Comparison of ENCODE assay signal across 15 mouse cellular contexts in genomic region chr19:12484210-12484609, GRCm38 (mm10). TPM values are rescaled to one million over a fixed set of nuclear protein-coding genes. Genes with fewer than 3 reads are reported as not detected.
DNase-seq lines count a peak whose midpoint lies in the region; ATAC-seq and TF ChIP-seq lines count a peak whose summit lies in the region.
"Had no signal": no experiment of that assay in that cellular context is flagged by ENCODE, and none has a peak within 500 bp of the region (broad histone marks: within the 10 kb centered on the region; RNA-seq: fewer than 3 reads in every experiment).

No protein-coding gene starts in this region.

- TF ChIP-seq CTCF in cortical plate, adult 2 months (IDR thresholded peaks at IDR 0.05; ENCODE audit: extremely low read depth, insufficient read depth, low read length): no peak

- no peak overlapping the region for H3K4me2 ChIP-seq in heart, embryonic 16.5 days (ENCODE audit: low read depth, low read length)
- H3K4me2 ChIP-seq in lung, embryonic 16.5 days (ENCODE audit: low read depth, low read length): no peak overlapping the region
- H3K4me2 ChIP-seq: liver, embryonic 11.5 days had no signal

- H3K36me3 ChIP-seq in heart, embryonic 16.5 days (ENCODE audit: control insufficient read depth, insufficient read depth): no peaks in the 10 kb centered on the region
- H3K36me3 ChIP-seq in heart, embryonic 10.5 days: no peaks in the 10 kb centered on the region
- peaks cover 23% of the 10 kb centered on the region for H3K36me3 ChIP-seq in lung, embryonic 16.5 days (ENCODE audit: control insufficient read depth, insufficient read depth, low read length)

- H3K4me1 ChIP-seq in heart, embryonic 16.5 days (ENCODE audit: control insufficient read depth, insufficient read depth, low read length): peaks cover 18% of the 10 kb centered on the region
- H3K4me1 ChIP-seq in heart, embryonic 10.5 days: peaks cover 16% of the 10 kb centered on the region
- peaks cover 45% of the 10 kb centered on the region for H3K4me1 ChIP-seq in lung, embryonic 16.5 days (replicated peaks; ENCODE audit: control insufficient read depth, insufficient read depth, low read length)
- H3K4me1 ChIP-seq in cortical plate, adult 2 months (ENCODE audit: control insufficient read depth, insufficient read depth, low read length): peaks cover 7% of the 10 kb centered on the region; the same call in 1 of the 2 replicates

- ATAC-seq in heart, embryonic 16.5 days (replicated peaks; ENCODE audit: extremely low read depth, insufficient read depth, low FRiP score): no peak
- ATAC-seq in lung, embryonic 16.5 days (ENCODE audit: low read depth): no peak
- no peak for ATAC-seq in megakaryocyte-erythroid progenitor cell, adult 5-6 weeks (replicated peaks; ENCODE audit: low FRiP score, low TSS enrichment, poor library complexity, severe bottlenecking)
- ATAC-seq: CD4-positive, CD25-positive, alpha-beta regulatory T cell, adult 4 months; midbrain, embryonic 16.5 days had no signal

- TF ChIP-seq POLR2A in cortical plate, adult 2 months (IDR thresholded peaks at IDR 0.05; ENCODE audit: extremely low read depth, insufficient read depth, low read length): no peak

- H3K27ac ChIP-seq in heart, embryonic 16.5 days (ENCODE audit: low read length): 0 out of 2 replicates have a peak overlapping the region, but pooled peaks have one; percentile 8
- no peak overlapping the region for H3K27ac ChIP-seq in heart, embryonic 10.5 days
- peak overlapping the region; percentile 41 for H3K27ac ChIP-seq in lung, embryonic 16.5 days (ENCODE audit: low read length)
- H3K27ac ChIP-seq in cortical plate, adult 2 months (ENCODE audit: insufficient read depth, low read length): peak overlapping the region; percentile 52; the same call in 1 of the 2 replicates

- no peak overlapping the region for H3K4me3 ChIP-seq in heart, embryonic 16.5 days (ENCODE audit: low read length)
- no peak overlapping the region for H3K4me3 ChIP-seq in heart, embryonic 10.5 days
- no peak overlapping the region for H3K4me3 ChIP-seq in lung, embryonic 16.5 days (ENCODE audit: low read length)
- no peak overlapping the region for H3K4me3 ChIP-seq in cortical plate, adult 2 months (ENCODE audit: insufficient read depth, low read length)

- H3K9ac ChIP-seq in heart, embryonic 16.5 days (ENCODE audit: low read length): no peak overlapping the region
- no peak overlapping the region for H3K9ac ChIP-seq in lung, embryonic 16.5 days (ENCODE audit: low read length)

- H3K9me3 ChIP-seq in heart, embryonic 16.5 days (replicated peaks; ENCODE audit: control insufficient read depth, low read length): no peaks in the 10 kb centered on the region
- H3K9me3 ChIP-seq in heart, embryonic 10.5 days: no peaks in the 10 kb centered on the region
- H3K9me3 ChIP-seq in lung, embryonic 16.5 days (ENCODE audit: control insufficient read depth, low read length): no peaks in the 10 kb centered on the region

- 56% methylated on average over 4 of the region's 4 CpGs for WGBS in heart, embryonic 16.5 days
- 69% methylated on average over 4 of the region's 4 CpGs for WGBS in heart, embryonic 10.5 days
- 57% methylated on average over 4 of the region's 4 CpGs for WGBS in lung, embryonic 16.5 days

- DNase-seq in heart, embryonic 10.5 days (ENCODE audit: low spot score): no peak
- DNase-seq in lung, postnatal 36 days: no peak
- peak; percentile 52 to 77 for DNase-seq in kidney, postnatal 36 days
- DNase-seq in layer of hippocampus, postnatal 36 days: no peak
- DNase-seq: cerebellum, postnatal 36 days had no signal

- no peaks in the 10 kb centered on the region for H3K27me3 ChIP-seq in heart, embryonic 16.5 days (ENCODE audit: control insufficient read depth, insufficient read depth, low read length)
- no peaks in the 10 kb centered on the region for H3K27me3 ChIP-seq in heart, embryonic 10.5 days (ENCODE audit: insufficient read depth, poor library complexity, severe bottlenecking)
- no peaks in the 10 kb centered on the region for H3K27me3 ChIP-seq in lung, embryonic 16.5 days (ENCODE audit: control insufficient read depth, insufficient read depth, low read depth, low read length)

RNA-seq across cellular contexts. Expression of gene Dtx4, which starts 17.0 kb away (rescaled TPM):
- 2.6 and 3.2 TPM in 2 replicates for polyA plus RNA-seq in heart, embryonic 16.5 days (2015; fragmentation: Nextera tagmentation; extraction: Ambion mirVana)
- polyA plus RNA-seq in heart, embryonic 10.5 days (2016; fragmentation: Nextera tagmentation; extraction: Ambion mirVana): 0.91 and 2.9 TPM in 2 replicates
- 16.0 and 16.5 TPM in 2 replicates for polyA plus RNA-seq in lung, embryonic 16.5 days (2015; fragmentation: Nextera tagmentation; extraction: Ambion mirVana)
- polyA plus RNA-seq in cortical plate, adult 2 months (2012; rRNA removed): 20.8 and 23.2 TPM in 2 replicates
- total RNA-seq in megakaryocyte-erythroid progenitor cell, adult 5-6 weeks (2014; fragmentation: Nextera tagmentation): 0.77 TPM in 1 of 2 replicates, not detected in the other
- 0.46 TPM in 1 of 2 replicates, not detected in the other for total RNA-seq in megakaryocyte-erythroid progenitor cell, adult 5-6 weeks (2017)
- 10 to 100 TPM; 33.6 to 36.6 TPM for total RNA-seq in layer of hippocampus, postnatal 36 days (2021)

RNA-seq across cellular contexts. Expression of gene Mpeg1, which starts 23.6 kb away (rescaled TPM):
- 0.37 and 0.41 TPM in 2 replicates for polyA plus RNA-seq in heart, embryonic 16.5 days (2015; fragmentation: Nextera tagmentation; extraction: Ambion mirVana)
- 0.05 TPM in 1 of 2 replicates, not detected in the other for polyA plus RNA-seq in heart, embryonic 10.5 days (2016; fragmentation: Nextera tagmentation; extraction: Ambion mirVana)
- 0.79 and 0.88 TPM in 2 replicates for polyA plus RNA-seq in lung, embryonic 16.5 days (2015; fragmentation: Nextera tagmentation; extraction: Ambion mirVana)
- polyA plus RNA-seq in cortical plate, adult 2 months (2012; rRNA removed): 11.9 and 13.0 TPM in 2 replicates
- total RNA-seq in megakaryocyte-erythroid progenitor cell, adult 5-6 weeks (2014; fragmentation: Nextera tagmentation): 1.4 and 2.4 TPM in 2 replicates
- total RNA-seq in megakaryocyte-erythroid progenitor cell, adult 5-6 weeks (2017): 2.6 and 5.4 TPM in 2 replicates
- 1 to 10 TPM; 6.7 to 7.4 TPM for total RNA-seq in layer of hippocampus, postnatal 36 days (2021)

RNA-seq across cellular contexts. Expression of gene Pfpl, which starts 56.5 kb away (rescaled TPM):
- polyA plus RNA-seq in heart, embryonic 16.5 days (2015; fragmentation: Nextera tagmentation; extraction: Ambion mirVana): not detected in 2 replicates
- polyA plus RNA-seq in heart, embryonic 10.5 days (2016; fragmentation: Nextera tagmentation; extraction: Ambion mirVana): not detected in 2 replicates
- not detected in 2 replicates for polyA plus RNA-seq in lung, embryonic 16.5 days (2015; fragmentation: Nextera tagmentation; extraction: Ambion mirVana)
- polyA plus RNA-seq in cortical plate, adult 2 months (2012; rRNA removed): 0.02 TPM in 1 of 2 replicates, not detected in the other
- total RNA-seq in megakaryocyte-erythroid progenitor cell, adult 5-6 weeks (2014; fragmentation: Nextera tagmentation): not detected in 2 replicates
- total RNA-seq in megakaryocyte-erythroid progenitor cell, adult 5-6 weeks (2017): not detected in 2 replicates
- not detected for total RNA-seq in layer of hippocampus, postnatal 36 days (2021)
- total RNA-seq: gastrocnemius, adult 18-20 months; heart, postnatal 25 days; layer of hippocampus, postnatal 10 days had no signal
- polyA plus RNA-seq: CD4-positive, CD25-positive, alpha-beta regulatory T cell, adult 4 months; liver, embryonic 11.5 days; midbrain, embryonic 16.5 days had no signal

Comparison
In these comparisons a context has a peak if more than half of its experiments do, and no peak if none do; other contexts are left out.
1. DNase-seq: peak in kidney, postnatal 36 days (2 of 2); none in heart, embryonic 10.5 days (single experiment), lung, postnatal 36 days (single experiment) and layer of hippocampus, postnatal 36 days (0 of 2).